Mouse (Mus musculus): ENCODE data around the gene Adprh. TPM values are rescaled to one million over a fixed set of nuclear protein-coding genes. Genes with fewer than 3 reads are reported as not detected.

The Adprh gene
- polyA plus RNA-seq (2014; fragmentation: Illumina TruSeq; extraction: RNeasy Lipid Tissue Mini Kit (QIAGEN cat#74804); ENCODE audit: insufficient read depth, low read depth, low replicate concordance), result 25.5 TPM

DNA sequence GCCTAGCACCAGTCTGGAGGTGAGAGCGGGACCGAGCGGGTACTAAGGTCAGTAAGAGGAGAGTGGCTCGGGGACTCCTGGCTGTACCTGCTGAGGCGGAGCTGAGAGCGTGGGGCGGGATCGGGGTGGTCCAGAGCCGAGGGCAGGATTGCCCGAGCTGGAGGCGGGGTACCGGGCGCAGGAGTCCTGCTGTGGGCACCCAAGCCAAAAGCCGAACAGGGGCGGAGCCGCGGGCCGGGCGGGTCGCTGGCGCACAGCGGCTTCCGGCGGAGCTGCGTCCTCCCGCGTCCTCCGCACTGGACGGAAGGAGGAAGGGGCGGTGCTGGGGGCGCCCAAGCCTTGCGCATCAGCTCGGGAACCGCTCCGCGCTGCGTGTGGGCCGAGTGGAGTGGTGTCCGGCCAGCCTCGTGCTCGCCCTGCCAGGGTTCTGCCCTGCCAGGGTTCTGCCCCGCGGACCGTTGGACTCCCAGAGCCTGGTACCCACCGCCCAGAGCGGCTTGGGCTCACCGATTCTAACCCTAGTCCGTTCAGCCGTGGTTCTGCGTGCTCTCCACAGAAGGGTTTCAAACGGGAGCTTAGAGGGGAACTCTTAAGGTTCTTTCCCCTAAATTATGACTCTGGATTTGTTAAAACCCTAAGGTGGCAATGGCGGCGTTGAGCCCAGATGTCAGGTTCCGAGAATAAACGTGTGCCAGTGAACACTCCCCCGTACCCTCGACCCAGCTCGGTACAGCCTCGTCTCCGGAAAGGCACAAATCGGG, at the start of gene Adprh:
Gene Adprh (minus strand): TSS at position 262 of the 761 bp plus-strand sequence.

DNA sequence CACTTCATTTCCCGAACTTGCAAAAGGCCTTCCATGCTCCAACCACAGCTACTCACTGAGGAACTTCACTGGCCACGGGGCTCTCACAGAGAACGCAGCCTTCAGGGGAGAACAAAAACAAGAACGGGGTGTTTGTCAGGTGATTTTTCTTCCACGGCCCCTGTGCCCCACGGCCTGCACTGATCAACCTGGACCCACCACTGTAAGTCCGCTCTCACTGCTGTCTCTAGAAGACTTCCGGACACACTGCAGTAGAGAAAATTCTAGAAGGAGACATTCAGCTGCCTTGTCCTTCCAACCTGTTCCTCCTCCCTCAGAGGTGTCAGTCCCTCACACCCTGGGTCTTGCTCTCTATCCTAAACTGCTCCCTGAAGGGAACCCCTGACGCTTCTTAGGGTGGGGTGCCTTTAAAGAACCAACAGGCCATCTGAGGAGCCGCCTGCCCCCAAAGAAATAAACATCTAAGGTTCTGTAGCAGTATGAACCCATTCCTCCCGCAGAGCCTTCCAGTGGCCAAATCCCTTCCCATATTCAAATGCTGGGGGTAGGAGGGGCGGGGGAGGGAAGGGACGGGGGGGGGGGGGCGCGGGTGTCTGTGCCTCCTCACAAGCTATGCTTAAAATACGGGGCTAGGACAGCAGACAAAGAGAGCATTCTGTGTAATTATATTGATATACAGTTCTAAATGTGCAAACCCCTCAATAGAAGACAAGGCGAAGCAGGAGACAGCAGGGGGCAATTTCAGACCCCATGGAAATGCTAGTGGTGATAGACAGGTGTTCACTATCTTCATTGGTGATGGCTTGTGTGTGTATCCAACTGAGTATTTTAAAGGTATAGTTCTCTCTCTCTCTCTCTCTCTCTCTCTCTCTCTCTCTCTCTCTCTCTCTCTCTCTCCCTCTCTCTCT, 3.3 kb upstream of the Adprh start, which contains the start of gene Cd80:
Gene Cd80 (plus strand): TSS at position 51 of the 908 bp plus-strand sequence.

DNA sequence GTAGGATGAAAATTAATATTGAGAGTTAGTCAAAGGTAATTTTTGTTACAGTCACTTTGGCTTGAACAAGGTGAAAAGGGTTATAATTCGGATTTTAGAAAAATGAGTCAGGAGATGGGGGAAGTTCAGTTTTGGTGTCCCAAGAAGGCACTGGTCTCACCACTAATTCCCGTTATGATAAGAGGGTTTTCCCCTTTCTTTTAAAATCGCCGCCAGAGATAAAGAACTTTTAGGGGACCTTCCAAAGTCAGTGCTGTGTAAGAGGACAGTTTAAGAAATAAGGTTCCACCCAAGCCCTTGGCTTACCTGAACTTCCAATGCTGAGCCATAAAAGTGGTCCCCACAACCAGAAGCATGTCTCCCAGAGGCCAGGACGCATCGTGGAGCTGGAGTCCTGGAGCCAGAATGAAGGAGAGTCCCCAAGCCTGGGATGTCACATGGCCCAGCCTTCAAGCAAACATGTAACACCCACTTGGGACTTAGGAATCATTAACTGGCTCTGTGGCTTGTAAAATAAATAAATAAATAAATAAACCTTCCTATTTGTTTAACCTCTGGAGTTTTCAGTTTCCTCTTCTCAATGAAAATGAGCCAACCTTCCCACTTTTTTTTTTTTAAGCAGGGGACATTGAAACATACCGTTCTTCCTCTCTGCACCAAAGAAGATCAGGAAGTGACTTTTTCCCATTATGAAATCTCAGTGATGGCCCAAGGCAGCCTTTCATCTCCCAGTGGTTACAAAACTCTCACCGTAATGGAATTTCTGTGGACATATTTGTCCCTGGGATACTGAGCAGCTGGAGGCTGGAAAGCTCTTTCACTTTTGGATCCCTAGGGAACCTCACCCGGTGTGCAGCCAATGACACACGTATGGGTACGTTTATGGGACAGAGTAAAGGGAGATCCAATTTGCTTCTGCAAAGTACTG, 19.7 kb downstream of the Adprh start, which contains the start of gene Pla1a:
Gene Pla1a (minus strand): TSS at position 648 of the 928 bp plus-strand sequence.

Other genes starting within 250 kb of the Adprh start
- 0.54 TPM for gene Nr1i2, start 157.9 kb downstream of the Adprh start, polyA plus RNA-seq (2014; fragmentation: Illumina TruSeq; extraction: RNeasy Lipid Tissue Mini Kit (QIAGEN cat#74804); ENCODE audit: insufficient read depth, low read depth, low replicate concordance)
- gene Maats1, start 110.6 kb downstream of the Adprh start, polyA plus RNA-seq (2014; fragmentation: Illumina TruSeq; extraction: RNeasy Lipid Tissue Mini Kit (QIAGEN cat#74804); ENCODE audit: insufficient read depth, low read depth, low replicate concordance), result 3.7 TPM
- gene Cox17, start 105.7 kb downstream of the Adprh start, polyA plus RNA-seq (2014; fragmentation: Illumina TruSeq; extraction: RNeasy Lipid Tissue Mini Kit (QIAGEN cat#74804); ENCODE audit: insufficient read depth, low read depth, low replicate concordance), result 288 TPM
- not detected for gene Gm21987, start 105.7 kb downstream of the Adprh start, polyA plus RNA-seq (2014; fragmentation: Illumina TruSeq; extraction: RNeasy Lipid Tissue Mini Kit (QIAGEN cat#74804); ENCODE audit: insufficient read depth, low read depth, low replicate concordance)
- 11.8 TPM for gene Popdc2, start 90.5 kb downstream of the Adprh start, polyA plus RNA-seq (2014; fragmentation: Illumina TruSeq; extraction: RNeasy Lipid Tissue Mini Kit (QIAGEN cat#74804); ENCODE audit: insufficient read depth, low read depth, low replicate concordance)
- 1.6 TPM for gene Pla1a, start 19.6 kb downstream of the Adprh start, polyA plus RNA-seq (2014; fragmentation: Illumina TruSeq; extraction: RNeasy Lipid Tissue Mini Kit (QIAGEN cat#74804); ENCODE audit: insufficient read depth, low read depth, low replicate concordance)
- gene Cd80, start 2.9 kb upstream of the Adprh start, polyA plus RNA-seq (2014; fragmentation: Illumina TruSeq; extraction: RNeasy Lipid Tissue Mini Kit (QIAGEN cat#74804); ENCODE audit: insufficient read depth, low read depth, low replicate concordance), result 1.5 TPM
- gene Timmdc1, start 70.0 kb upstream of the Adprh start, polyA plus RNA-seq (2014; fragmentation: Illumina TruSeq; extraction: RNeasy Lipid Tissue Mini Kit (QIAGEN cat#74804); ENCODE audit: insufficient read depth, low read depth, low replicate concordance), result 11.8 TPM
- gene Poglut1, start 97.6 kb upstream of the Adprh start, polyA plus RNA-seq (2014; fragmentation: Illumina TruSeq; extraction: RNeasy Lipid Tissue Mini Kit (QIAGEN cat#74804); ENCODE audit: insufficient read depth, low read depth, low replicate concordance), result 23.5 TPM
- 24.3 TPM for gene Tmem39a, start 106.0 kb upstream of the Adprh start, polyA plus RNA-seq (2014; fragmentation: Illumina TruSeq; extraction: RNeasy Lipid Tissue Mini Kit (QIAGEN cat#74804); ENCODE audit: insufficient read depth, low read depth, low replicate concordance)

Measured in lung, adult 10 weeks (tissue).